Mouse (Mus musculus): ENCODE measurements around the gene Mfap3l. TPM values are rescaled to one million over a fixed set of nuclear protein-coding genes. Genes with fewer than 3 reads are reported as not detected.
A peak's percentile ranks its signal among the peaks of the same experiment; 100 is the strongest.
"Not testable (repeated sequence)": the region's sequence is repeated elsewhere in the genome, so short reads cannot be mapped to it uniquely, and the experiment has no call there.

The Mfap3l gene
- polyA plus RNA-seq, 1 experiment from 2014 or later, result 1.4 TPM

DNA sequence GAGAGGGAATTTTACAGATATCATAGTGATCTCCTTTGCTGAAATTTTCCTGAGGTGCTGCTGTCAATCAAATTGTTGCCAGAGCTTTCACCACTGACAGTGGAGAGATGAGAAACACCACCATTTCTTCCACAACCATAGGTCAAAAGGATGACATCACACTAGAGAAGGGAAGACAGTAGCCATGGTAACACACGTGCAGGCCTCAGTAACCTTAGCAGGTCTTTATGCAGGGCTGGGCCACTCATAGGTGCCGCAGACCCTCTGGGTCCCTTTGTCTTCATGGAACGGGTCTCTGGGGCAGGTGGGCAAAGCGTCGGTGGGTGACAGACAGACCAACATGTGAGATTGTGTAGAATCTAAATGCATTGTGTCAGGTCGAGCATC lies 25.5 kb downstream of the Mfap3l start:
- Histone ChIP-seq H3K4me3 (replicated peaks) (no peak overlapping the region), H3K27ac (peak overlapping the region; percentile 46), H3K4me1 (peaks cover 12% of the 10 kb centered on the region), H3K4me2 (no peak overlapping the region), H3K36me3 (replicated peaks) (no peaks in the 10 kb centered on the region), H3K9ac (no peak overlapping the region), H3K27me3 (no peaks in the 10 kb centered on the region), H3K9me3 (no peaks in the 10 kb centered on the region)
- peak; percentile 63 for ATAC-seq (ENCODE audit: low FRiP score)
- 48% methylated on average over 6 of the region's 6 CpGs for WGBS

DNA sequence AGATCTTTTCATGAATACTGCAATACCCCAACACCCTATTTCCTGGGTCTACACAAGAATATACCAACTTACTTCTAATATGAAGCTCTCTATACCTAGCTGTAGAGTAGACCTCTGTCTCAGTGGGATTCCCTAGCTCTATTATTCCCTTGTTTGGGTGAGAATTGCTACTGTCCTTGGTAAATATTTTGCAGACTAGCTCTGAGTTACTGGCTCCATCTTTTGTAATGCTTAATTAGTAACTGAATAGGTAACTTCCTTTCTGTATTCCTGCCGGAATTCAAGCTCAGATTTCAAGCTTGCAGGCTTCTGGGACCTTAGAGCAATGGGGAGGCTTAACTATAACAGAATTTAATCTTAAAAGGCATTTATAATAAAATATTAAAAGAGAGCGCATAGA lies 26.1 kb downstream of the Mfap3l start:
- not testable (repeated sequence) for H3K4me3 ChIP-seq (replicated peaks); H3K36me3 ChIP-seq (replicated peaks); H3K4me2 ChIP-seq; H3K27me3 ChIP-seq; ATAC-seq (ENCODE audit: low FRiP score); H3K27ac ChIP-seq; H3K9me3 ChIP-seq; H3K9ac ChIP-seq
- H3K4me1 ChIP-seq, result peaks cover 12% of the 10 kb centered on the region
- 51% methylated on average over 2 of the region's 2 CpGs for WGBS

DNA sequence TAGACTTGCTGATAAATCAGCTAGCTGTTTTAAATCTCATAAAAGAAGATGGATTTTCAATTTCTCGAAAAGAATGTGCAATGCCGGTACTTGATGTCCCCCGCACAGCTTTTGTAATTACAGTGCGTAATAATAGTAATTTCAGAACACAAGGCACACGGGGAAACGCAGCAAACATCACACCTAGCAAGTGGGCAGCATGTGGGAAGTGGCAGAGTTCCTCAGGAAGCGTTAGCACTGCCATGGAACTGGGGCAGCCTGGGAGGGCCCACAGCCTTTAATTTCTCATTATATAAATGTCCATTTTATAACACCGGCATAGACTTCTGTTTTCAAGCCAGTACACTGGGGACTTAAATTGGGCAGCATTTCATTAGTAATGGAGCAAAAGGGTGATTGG lies 27.1 kb downstream of the Mfap3l start:
- Histone ChIP-seq H3K36me3 (replicated peaks) (no peaks in the 10 kb centered on the region), H3K4me2 (no peak overlapping the region), H3K4me1 (peaks cover 12% of the 10 kb centered on the region), H3K27ac (no peak overlapping the region), H3K9ac (no peak overlapping the region), H3K9me3 (no peaks in the 10 kb centered on the region), H3K4me3 (replicated peaks) (no peak overlapping the region), H3K27me3 (no peaks in the 10 kb centered on the region)
- no peak for ATAC-seq (ENCODE audit: low FRiP score)
- WGBS, result 86% methylated on average over 8 of the region's 8 CpGs

DNA sequence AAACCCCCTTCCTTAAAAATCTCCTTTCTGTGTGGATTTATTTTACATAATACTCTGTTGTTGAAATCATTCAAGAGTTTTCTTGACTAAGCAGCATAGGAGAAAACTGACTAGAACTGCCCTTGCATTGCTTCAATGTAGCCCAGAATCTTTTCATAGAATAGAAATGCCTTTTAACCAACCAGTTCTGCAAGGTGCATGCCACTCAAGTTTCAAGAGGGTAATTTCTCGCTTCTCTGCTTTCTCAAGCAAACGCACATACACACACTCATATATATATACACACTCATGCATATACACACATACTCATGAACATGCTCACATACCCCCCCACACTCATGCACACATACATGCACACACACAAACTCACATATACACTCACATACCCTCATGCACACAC lies 28.6 kb downstream of the Mfap3l start:
- Histone ChIP-seq H3K36me3 (replicated peaks) (no peaks in the 10 kb centered on the region), H3K4me1 (peaks cover 12% of the 10 kb centered on the region), H3K4me2 (no peak overlapping the region), H3K9me3 (no peaks in the 10 kb centered on the region), H3K27ac (no peak overlapping the region), H3K27me3 (no peaks in the 10 kb centered on the region), H3K4me3 (replicated peaks) (no peak overlapping the region), H3K9ac (no peak overlapping the region)
- WGBS, result 85% methylated on average over 2 of the region's 2 CpGs
- ATAC-seq (ENCODE audit: low FRiP score), result no peak

DNA sequence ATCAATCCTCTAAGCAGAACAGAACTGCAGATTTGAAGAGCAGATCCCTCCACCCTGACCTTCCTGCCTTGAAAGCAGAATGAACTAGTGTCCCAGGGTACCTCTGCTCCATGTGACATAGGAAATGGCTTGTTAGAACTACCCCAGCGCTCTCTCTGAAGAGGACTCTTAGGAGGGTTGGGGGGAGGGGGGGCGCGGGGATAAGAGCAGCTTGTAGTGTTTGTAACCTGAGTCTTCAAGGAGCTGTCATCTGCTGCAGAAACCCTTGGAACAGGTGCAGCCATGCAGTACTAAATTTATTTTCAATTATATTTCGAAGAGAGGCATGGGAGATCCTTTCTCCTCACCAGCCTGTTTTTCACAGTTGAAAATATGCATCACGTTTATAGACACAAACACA lies 30.9 kb downstream of the Mfap3l start:
- Histone ChIP-seq H3K4me3 (replicated peaks) (no peak overlapping the region), H3K9me3 (no peaks in the 10 kb centered on the region), H3K4me1 (peaks cover 2% of the 10 kb centered on the region; the same call in 1 of the 2 replicates), H3K36me3 (replicated peaks) (no peaks in the 10 kb centered on the region), H3K9ac (no peak overlapping the region), H3K27ac (no peak overlapping the region), H3K27me3 (no peaks in the 10 kb centered on the region), H3K4me2 (no peak overlapping the region)
- WGBS, result 49% methylated on average over 5 of the region's 5 CpGs
- ATAC-seq (ENCODE audit: low FRiP score), result peak; percentile 44; the same call in 1 of the 2 replicates

DNA sequence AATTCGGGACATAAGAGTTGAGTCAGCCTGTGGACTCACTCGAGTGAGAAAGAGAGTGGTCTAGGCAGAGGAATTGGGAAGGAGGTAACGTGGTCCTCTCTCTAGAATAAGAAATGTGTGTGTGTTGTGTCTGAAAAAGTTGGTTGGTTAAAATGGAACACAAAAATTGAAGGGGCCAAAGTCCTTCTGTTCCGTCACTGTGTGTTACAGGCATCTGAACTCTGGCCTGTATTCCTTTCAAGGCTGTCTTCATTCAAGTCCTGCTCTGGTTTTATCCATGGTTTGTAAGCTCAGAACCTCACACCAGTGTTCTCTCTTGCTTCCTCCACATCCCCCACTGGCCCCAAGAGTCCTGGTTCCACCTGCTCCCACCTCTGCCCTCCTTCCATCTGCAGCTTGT lies 33.2 kb downstream of the Mfap3l start:
- Histone ChIP-seq H3K9ac (no peak overlapping the region), H3K9me3 (no peaks in the 10 kb centered on the region), H3K4me3 (replicated peaks) (no peak overlapping the region), H3K4me1 (no peaks in the 10 kb centered on the region), H3K4me2 (no peak overlapping the region), H3K27me3 (no peaks in the 10 kb centered on the region), H3K36me3 (replicated peaks) (no peaks in the 10 kb centered on the region), H3K27ac (no peak overlapping the region)
- ATAC-seq (ENCODE audit: low FRiP score), result no peak
- WGBS, result 83% methylated on average over 4 of the region's 4 CpGs

DNA sequence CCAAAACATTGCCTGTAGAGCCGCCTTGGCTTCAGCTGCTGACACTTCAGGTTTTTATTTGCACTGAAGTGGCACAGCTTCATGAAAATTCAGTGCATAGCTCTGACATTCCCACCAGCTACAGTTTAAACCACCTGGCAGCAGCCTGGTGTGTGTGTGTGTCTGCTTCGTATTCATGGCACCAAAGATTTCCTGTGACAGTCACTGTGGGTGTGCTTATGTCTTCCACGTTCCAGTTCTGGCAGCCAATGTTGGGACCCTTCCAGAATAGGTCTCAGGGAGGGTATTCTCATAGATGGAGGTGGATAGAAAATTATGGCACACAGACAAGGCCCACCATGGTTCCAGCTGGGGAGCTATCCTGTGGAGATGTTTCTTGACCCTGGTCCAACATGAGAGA lies 34.2 kb downstream of the Mfap3l start:
- ATAC-seq (ENCODE audit: low FRiP score), result no peak
- no peak overlapping the region for H3K9ac ChIP-seq

DNA sequence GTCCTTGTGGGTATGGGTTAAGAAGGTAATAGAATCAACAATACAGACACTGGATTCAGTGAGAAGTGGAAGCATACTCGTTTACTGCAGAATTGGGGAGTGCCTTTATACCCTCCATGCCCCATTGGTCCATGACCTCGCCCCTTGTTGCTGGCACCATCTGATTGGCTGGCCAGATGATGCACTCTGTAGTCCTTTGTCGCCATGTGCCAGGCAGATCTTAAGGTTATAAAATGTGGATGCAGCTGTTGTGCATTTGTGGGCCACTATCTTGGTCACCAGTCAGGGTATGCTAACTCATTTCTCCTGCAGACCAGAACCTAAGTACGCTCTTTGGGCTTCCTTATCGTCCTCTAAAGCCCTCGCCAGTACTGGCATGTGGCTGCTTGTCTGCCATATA lies 46.0 kb downstream of the Mfap3l start:
- H3K27me3 ChIP-seq, result no peaks in the 10 kb centered on the region
- no peaks in the 10 kb centered on the region for H3K4me1 ChIP-seq
- H3K27ac ChIP-seq, result no peak overlapping the region
- no peaks in the 10 kb centered on the region for H3K9me3 ChIP-seq
- H3K4me2 ChIP-seq, result no peak overlapping the region
- no peak for ATAC-seq (ENCODE audit: low FRiP score)
- H3K4me3 ChIP-seq (replicated peaks), result no peak overlapping the region
- H3K36me3 ChIP-seq (replicated peaks), result no peaks in the 10 kb centered on the region
- 89% methylated on average over 6 of the region's 6 CpGs for WGBS
- no peak overlapping the region for H3K9ac ChIP-seq

More for the DNA sequence above, 34.2 kb downstream of the Mfap3l start:
- Histone ChIP-seq H3K4me3 (replicated peaks) (no peak overlapping the region), H3K27ac (no peak overlapping the region), H3K4me1 (no peaks in the 10 kb centered on the region), H3K9me3 (no peaks in the 10 kb centered on the region), H3K27me3 (no peaks in the 10 kb centered on the region), H3K36me3 (replicated peaks) (no peaks in the 10 kb centered on the region), H3K4me2 (no peak overlapping the region)
- WGBS, result 70% methylated on average over 3 of the region's 3 CpGs

DNA sequence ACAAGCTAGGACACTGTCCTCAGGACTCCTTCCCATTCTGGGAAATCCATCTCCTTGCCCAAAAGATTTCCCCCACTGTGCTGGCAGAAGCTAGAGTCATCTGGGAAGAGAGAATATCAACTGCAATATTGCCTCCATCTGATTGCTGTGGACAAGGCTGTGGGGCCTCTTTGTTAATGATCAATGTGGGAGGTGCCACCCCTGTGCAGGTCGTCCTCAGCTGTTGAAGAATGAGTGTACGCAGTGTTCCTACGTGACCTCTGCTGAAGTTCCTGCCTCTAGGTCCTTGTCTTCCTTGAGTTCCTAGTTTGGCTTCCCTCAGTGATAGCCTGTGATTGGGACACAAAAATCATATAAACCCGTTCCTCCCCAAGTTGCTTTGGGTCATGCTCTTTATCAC lies 49.2 kb downstream of the Mfap3l start:
- no peaks in the 10 kb centered on the region for H3K4me1 ChIP-seq
- WGBS, result 87% methylated on average over 4 of the region's 4 CpGs
- no peak overlapping the region for H3K4me3 ChIP-seq (replicated peaks)
- no peaks in the 10 kb centered on the region for H3K27me3 ChIP-seq
- no peaks in the 10 kb centered on the region for H3K9me3 ChIP-seq
- H3K27ac ChIP-seq, result no peak overlapping the region
- ATAC-seq (ENCODE audit: low FRiP score), result no peak
- H3K9ac ChIP-seq, result no peak overlapping the region
- H3K36me3 ChIP-seq (replicated peaks), result no peaks in the 10 kb centered on the region
- no peak overlapping the region for H3K4me2 ChIP-seq

DNA sequence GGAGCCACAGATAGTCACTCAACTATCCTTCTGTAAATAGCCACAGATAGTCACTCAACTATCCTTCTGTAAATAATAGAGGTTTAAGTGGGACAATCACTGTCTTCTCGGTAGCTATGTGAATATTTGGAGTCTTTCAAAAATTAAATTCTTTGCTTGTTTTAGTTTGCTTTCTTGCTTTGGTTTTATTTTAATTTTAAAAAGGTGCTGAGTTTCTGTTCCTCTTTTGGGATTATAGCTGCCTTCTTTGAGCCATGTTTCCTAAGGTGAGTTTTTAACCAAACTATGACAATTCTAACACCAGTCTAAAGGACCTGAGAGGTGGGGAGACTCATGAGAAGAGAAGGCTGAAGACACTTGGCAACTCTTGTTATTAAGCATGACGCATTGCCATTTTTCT lies 49.7 kb downstream of the Mfap3l start:
- H3K9me3 ChIP-seq, result no peaks in the 10 kb centered on the region
- no peak overlapping the region for H3K9ac ChIP-seq
- H3K27ac ChIP-seq, result no peak overlapping the region
- H3K4me1 ChIP-seq, result no peaks in the 10 kb centered on the region
- no peak overlapping the region for H3K4me3 ChIP-seq (replicated peaks)
- 94% methylated on average over 2 of the region's 2 CpGs for WGBS
- H3K36me3 ChIP-seq (replicated peaks), result no peaks in the 10 kb centered on the region
- H3K27me3 ChIP-seq, result no peaks in the 10 kb centered on the region
- no peak overlapping the region for H3K4me2 ChIP-seq
- no peak for ATAC-seq (ENCODE audit: low FRiP score)

DNA sequence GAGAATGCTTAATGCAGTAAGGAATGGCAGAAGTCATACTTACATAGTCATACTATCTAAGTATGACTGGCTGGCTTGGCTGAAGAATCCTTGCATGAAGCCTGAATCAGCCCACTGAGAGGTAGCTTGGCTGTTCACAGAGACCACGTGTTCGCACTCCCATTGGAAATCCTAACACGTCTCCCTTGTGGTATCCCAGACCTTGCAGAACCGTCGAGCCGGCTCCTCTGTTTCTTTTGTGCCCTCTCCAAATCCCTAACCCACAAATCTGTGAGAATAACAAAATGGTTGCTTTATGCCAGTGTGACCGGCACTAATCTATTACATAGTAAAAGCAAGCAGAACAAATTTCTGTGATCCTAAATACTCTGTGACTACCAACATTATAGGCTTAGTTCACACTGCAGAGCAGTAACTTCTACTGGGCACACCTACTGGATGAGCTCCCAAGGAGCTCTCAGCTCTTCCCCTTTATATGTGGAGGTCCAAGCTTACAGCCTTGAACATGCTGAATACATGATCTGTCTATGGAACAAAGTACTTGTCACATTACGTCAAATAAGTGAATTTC lies 79.0 kb downstream of the Mfap3l start:
- WGBS, result 92% methylated on average over 8 of the region's 8 CpGs
- ATAC-seq (ENCODE audit: low FRiP score), result no peak
- H3K9me3 ChIP-seq, result no peaks in the 10 kb centered on the region
- H3K4me2 ChIP-seq, result no peak overlapping the region
- no peak overlapping the region for H3K27ac ChIP-seq
- no peaks in the 10 kb centered on the region for H3K27me3 ChIP-seq
- H3K36me3 ChIP-seq (replicated peaks), result no peaks in the 10 kb centered on the region
- no peaks in the 10 kb centered on the region for H3K4me1 ChIP-seq
- H3K9ac ChIP-seq, result no peak overlapping the region
- no peak overlapping the region for H3K4me3 ChIP-seq (replicated peaks)

DNA sequence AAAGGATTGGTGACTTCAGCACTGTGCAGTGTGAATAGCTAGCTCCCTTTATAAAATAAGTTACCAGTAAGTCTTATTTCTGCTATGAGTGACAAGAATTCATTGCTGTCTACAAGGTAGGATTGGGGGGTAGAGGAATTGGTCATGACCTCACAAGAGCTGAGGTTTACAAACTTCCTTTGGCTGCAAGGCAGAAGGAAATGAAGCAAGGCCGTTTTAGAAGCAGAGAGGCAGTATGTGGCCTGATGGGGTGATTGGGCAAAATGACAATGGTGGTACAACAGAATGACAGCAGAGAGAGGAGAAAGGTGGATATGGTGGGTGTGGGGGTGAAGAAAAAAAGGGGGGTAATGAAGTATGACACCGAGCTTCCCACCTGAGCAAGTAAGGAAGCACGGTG lies 82.1 kb downstream of the Mfap3l start:
- Histone ChIP-seq H3K4me3 (replicated peaks) (no peak overlapping the region), H3K27me3 (no peaks in the 10 kb centered on the region), H3K4me1 (peaks cover 4% of the 10 kb centered on the region; the same call in 1 of the 2 replicates), H3K9me3 (no peaks in the 10 kb centered on the region), H3K27ac (no peak overlapping the region), H3K9ac (no peak overlapping the region), H3K36me3 (replicated peaks) (no peaks in the 10 kb centered on the region), H3K4me2 (no peak overlapping the region)
- 68% methylated on average over 1 of the region's 3 CpGs for WGBS
- no peak for ATAC-seq (ENCODE audit: low FRiP score)

DNA sequence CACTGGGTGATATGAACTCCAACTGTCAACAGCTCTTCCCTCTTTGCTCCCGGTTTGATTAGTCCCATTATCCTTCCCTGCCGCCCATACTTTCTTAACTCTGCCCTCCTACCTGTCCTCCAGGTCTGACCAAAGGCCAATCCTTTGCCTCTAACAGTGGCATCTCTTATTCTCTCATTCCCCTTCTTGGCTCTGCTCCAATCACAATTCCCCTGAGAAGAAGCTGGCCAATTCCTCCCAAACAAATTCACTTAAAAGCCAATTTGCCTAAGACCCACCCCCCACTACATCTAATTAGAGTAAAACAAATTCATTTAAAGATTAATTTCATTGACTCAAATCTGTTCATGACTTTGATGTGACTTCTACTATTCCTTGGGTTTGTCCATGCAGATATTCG lies 86.1 kb downstream of the Mfap3l start:
- 65% methylated on average over 3 of the region's 3 CpGs for WGBS
- Histone ChIP-seq H3K4me2 (no peak overlapping the region), H3K27me3 (no peaks in the 10 kb centered on the region), H3K9ac (no peak overlapping the region), H3K4me3 (replicated peaks) (no peak overlapping the region), H3K27ac (no peak overlapping the region), H3K4me1 (peaks cover 4% of the 10 kb centered on the region; the same call in 1 of the 2 replicates), H3K36me3 (replicated peaks) (no peaks in the 10 kb centered on the region), H3K9me3 (no peaks in the 10 kb centered on the region)
- no peak for ATAC-seq (ENCODE audit: low FRiP score)
